Mouse (Mus musculus) testis, adult 2 months (tissue): ENCODE results near the gene Fig4.

ENCODE experiments used
- CTCF ChIP-seq: fragments of 200-500 bp; IDR thresholded peaks from 2 replicates; pipeline ENCODE4 v1.5.1; 2012; ENCODE audit warnings: low read depth, mild to moderate bottlenecking, inconsistent platforms, low read length, moderate library complexity; ENCODE audit not compliant: control insufficient read depth, insufficient read depth, insufficient replicate concordance
- POLR2A ChIP-seq: fragments of 200-500 bp; IDR thresholded peaks from 2 replicates; pipeline ENCODE4 v1.6.1; 2012; ENCODE audit warnings: low read depth, mild to moderate bottlenecking, inconsistent platforms, low read length, moderate library complexity; ENCODE audit not compliant: control insufficient read depth

DNA sequence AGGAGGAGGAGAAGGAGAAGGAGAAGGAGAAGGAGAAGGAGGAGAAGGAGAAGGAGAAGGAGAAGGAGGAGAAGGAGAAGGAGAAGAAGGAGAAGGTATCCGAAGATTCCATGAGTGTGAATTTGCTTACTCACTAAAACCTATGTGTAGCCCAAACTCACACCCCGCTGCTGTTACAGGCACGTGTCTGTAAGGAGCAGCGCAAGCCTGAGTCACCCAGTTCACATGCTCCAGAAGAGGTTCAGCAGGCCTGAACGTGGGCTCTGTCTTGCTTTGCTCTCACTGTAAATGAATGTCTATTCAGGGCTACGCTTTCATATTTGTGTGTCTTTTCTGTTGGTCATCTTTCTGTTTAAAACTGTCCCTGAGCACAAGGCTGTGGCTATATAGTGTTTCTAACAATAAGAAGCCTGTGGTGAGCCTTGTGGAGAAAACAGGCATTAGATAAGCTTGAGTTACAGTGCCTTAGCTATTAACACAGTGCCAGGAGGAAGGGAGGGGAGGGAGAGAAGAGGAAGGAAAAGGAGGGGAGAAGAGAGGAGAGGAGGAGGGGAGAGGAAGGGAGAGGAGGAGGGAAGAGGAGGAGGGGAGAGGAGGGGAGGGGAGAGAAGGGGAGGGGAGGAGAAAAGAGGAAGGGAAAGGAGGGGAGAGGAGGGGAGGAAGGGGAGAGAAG, 71.8 kb downstream of the Fig4 start:
- TF ChIP-seq CTCF, result no peak
- no peak for TF ChIP-seq POLR2A
